Mouse (Mus musculus) MEL (cell line): Measurements from ENCODE around the gene Churc1. TPM values are rescaled to one million over a fixed set of nuclear protein-coding genes. Genes with fewer than 3 reads are reported as not detected.

Source experiments
- DNase-seq: peaks from one replicate; pipeline ENCODE4 v3.0.0; 2011; ENCODE audit warnings: low read depth, low spot score
- H3K27ac ChIP-seq: 2 replicates; pipeline ENCODE4 v1.5.1; 2012; ENCODE audit warnings: low read depth, mild to moderate bottlenecking, control low read depth, low read length, moderate library complexity; ENCODE audit not compliant: control insufficient read depth
- H3K27me3 ChIP-seq, 2 experiments: fragments of 150-350 bp in 1 of 2; sonication (generic) in 1 of 2; 2 replicates each; pipeline ENCODE4 v1.6.1; 2012; ENCODE audit warnings: low read length in 2 of 2, mild to moderate bottlenecking in 2 of 2, improper control_type of control experiment in 1 of 2, moderate library complexity in 1 of 2; ENCODE audit not compliant: insufficient read depth in 2 of 2, control insufficient read depth in 1 of 2
- H3K36me3 ChIP-seq, 2 experiments: 2 replicates each; pipeline ENCODE4 v1.6.1; 2012 to 2014; ENCODE audit warnings: low read length in 2 of 2, improper control_type of control experiment in 1 of 2, inconsistent platforms in 1 of 2, mild to moderate bottlenecking in 1 of 2; ENCODE audit not compliant: insufficient read depth in 2 of 2, control insufficient read depth in 1 of 2
- H3K4me1 ChIP-seq, 2 experiments: fragments of 150-350 bp in 1 of 2; sonication (generic) in 1 of 2; 2 replicates each; pipeline ENCODE4 v1.6.1; 2012; ENCODE audit warnings: low read length in 2 of 2, improper control_type of control experiment in 1 of 2, mild to moderate bottlenecking in 1 of 2; ENCODE audit not compliant: insufficient read depth in 2 of 2, control insufficient read depth in 1 of 2
- H3K4me3 ChIP-seq, 2 experiments: fragments of 150-350 bp in 1 of 2; sonication (generic) in 1 of 2; 2 replicates each; pipeline ENCODE4 v1.5.1; 2012; ENCODE audit warnings: low read depth in 2 of 2, low read length in 2 of 2, mild to moderate bottlenecking in 2 of 2, moderate library complexity in 2 of 2, control low read depth in 1 of 2, improper control_type of control experiment in 1 of 2; ENCODE audit not compliant: control insufficient read depth in 1 of 2, insufficient read depth in 1 of 2
- H3K79me2 ChIP-seq: 2 replicates; pipeline ENCODE4 v1.6.1; 2012; ENCODE audit warnings: mild to moderate bottlenecking, low read length, moderate library complexity; ENCODE audit not compliant: control insufficient read depth, poor library complexity, insufficient read depth
- H3K9ac ChIP-seq: 2 replicates; pipeline ENCODE4 v1.6.1; 2012; ENCODE audit warnings: low read depth, mild to moderate bottlenecking, control low read depth, low read length, moderate library complexity; ENCODE audit not compliant: control insufficient read depth, poor library complexity, severe bottlenecking
- H3K9me3 ChIP-seq: fragments of 150-350 bp; sonication (generic); replicated peaks from 2 replicates; pipeline ENCODE4 v1.6.1; 2012; ENCODE audit warnings: mild to moderate bottlenecking, low read length, improper control_type of control experiment, moderate library complexity; ENCODE audit not compliant: insufficient read depth
- CHD1 ChIP-seq: IDR thresholded peaks from 2 replicates; pipeline ENCODE4 v1.6.1; 2012; ENCODE audit warnings: low read depth, mild to moderate bottlenecking, inconsistent platforms, low read length, improper control_type of control experiment
- CHD2 ChIP-seq: IDR thresholded peaks from 2 replicates; pipeline ENCODE4 v1.6.1; 2011; ENCODE audit warnings: low read length, improper control_type of control experiment
- ELF1 ChIP-seq: IDR thresholded peaks from 2 replicates; pipeline ENCODE4 v1.6.1; 2014; ENCODE audit warnings: low read depth, mild to moderate bottlenecking, inconsistent platforms, low read length, improper control_type of control experiment, moderate library complexity
- ETS1 ChIP-seq: IDR thresholded peaks from 2 replicates; pipeline ENCODE4 v1.6.1; 2012; ENCODE audit warnings: low read depth, mild to moderate bottlenecking, inconsistent platforms, low read length, improper control_type of control experiment, moderate library complexity
- GATA1 ChIP-seq: IDR thresholded peaks from 2 replicates; pipeline ENCODE4 v1.6.1; 2011; ENCODE audit warnings: low read depth, low read length, improper control_type of control experiment
- JUND ChIP-seq: IDR thresholded peaks from 2 replicates; pipeline ENCODE4 v1.6.1; 2011; ENCODE audit warnings: low read depth, mild to moderate bottlenecking, improper control_type of control experiment, low read length
- KAT2A ChIP-seq: conservative IDR thresholded peaks from 2 replicates; pipeline ENCODE4 v1.6.1; 2012; ENCODE audit warnings: low read depth, low read length, improper control_type of control experiment, inconsistent platforms
- MAFK ChIP-seq: IDR thresholded peaks from 2 replicates; pipeline ENCODE4 v1.6.1; 2011; ENCODE audit warnings: low read depth, mild to moderate bottlenecking, low read length, improper control_type of control experiment, borderline replicate concordance
- MAX ChIP-seq: IDR thresholded peaks from 2 replicates; pipeline ENCODE4 v1.6.1; 2011; ENCODE audit warnings: low read length, improper control_type of control experiment
- MEF2A ChIP-seq: IDR thresholded peaks from 2 replicates; pipeline ENCODE4 v1.6.1; 2014; ENCODE audit warnings: low read depth, mild to moderate bottlenecking, inconsistent platforms, low read length, improper control_type of control experiment; ENCODE audit not compliant: poor library complexity, insufficient replicate concordance, severe bottlenecking; ENCODE audit errors: extremely low read depth
- MYB ChIP-seq: IDR thresholded peaks from 2 replicates; pipeline ENCODE4 v1.6.1; 2011; ENCODE audit warnings: mild to moderate bottlenecking, low read depth, low read length, improper control_type of control experiment
- NELFE ChIP-seq: IDR thresholded peaks from 2 replicates; pipeline ENCODE4 v1.6.1; 2011; ENCODE audit warnings: low read depth, low read length, improper control_type of control experiment
- NRF1 ChIP-seq: IDR thresholded peaks from 2 replicates; pipeline ENCODE4 v1.6.1; 2014; ENCODE audit warnings: low read depth, mild to moderate bottlenecking, inconsistent platforms, low read length, improper control_type of control experiment, moderate library complexity; ENCODE audit not compliant: poor library complexity, insufficient read depth, severe bottlenecking
- POLR2A ChIP-seq, 2 experiments: IDR thresholded peaks; 2 replicates each; pipeline ENCODE4 v1.6.1; 2011 to 2012; ENCODE audit warnings: low read length in 2 of 2, mild to moderate bottlenecking in 2 of 2, control low read depth in 1 of 2, improper control_type of control experiment in 1 of 2, low read depth in 1 of 2, moderate library complexity in 1 of 2; ENCODE audit not compliant: control insufficient read depth in 1 of 2, insufficient read depth in 1 of 2, poor library complexity in 1 of 2
- TAL1 ChIP-seq: IDR thresholded peaks from 2 replicates; pipeline ENCODE4 v1.6.1; 2012; ENCODE audit warnings: mild to moderate bottlenecking, inconsistent platforms, low read length, moderate library complexity, mixed read lengths
- ZC3H11A ChIP-seq: IDR thresholded peaks from 2 replicates; pipeline ENCODE4 v1.6.1; 2012; ENCODE audit warnings: low read depth, mild to moderate bottlenecking, inconsistent platforms, low read length, improper control_type of control experiment
- ZMIZ1 ChIP-seq: IDR thresholded peaks from 2 replicates; pipeline ENCODE4 v1.6.1; 2012; ENCODE audit warnings: low read depth, mild to moderate bottlenecking, inconsistent platforms, low read length, improper control_type of control experiment, moderate library complexity
- polyA plus RNA-seq, 2 experiments: library from polyadenylated mRNA; stranded (reverse) in 1 of 2; unstranded in 1 of 2; fragments of >175 nt in 1 of 2; fragments of >200 nt in 1 of 2; gene quantifications; 2 replicates each; pipeline versions ENCODE4 v1.2.1 to v1.2.4; 2012; ENCODE audit warnings: low replicate concordance in 2 of 2, low read depth in 1 of 2; ENCODE audit not compliant: insufficient read length in 2 of 2, insufficient read depth in 1 of 2, missing spikeins in 1 of 2
- total RNA-seq: library from RNA; depleted of rRNA; stranded (reverse); fragments of 300-350 nt; gene quantifications from 2 replicates; pipeline ENCODE4 v1.2.3, GENCODE M21; 2012

Churc1 gene
- total and polyA plus RNA-seq, 3 experiments, result 74.9 to 186 TPM; not detected in 1

DNA sequence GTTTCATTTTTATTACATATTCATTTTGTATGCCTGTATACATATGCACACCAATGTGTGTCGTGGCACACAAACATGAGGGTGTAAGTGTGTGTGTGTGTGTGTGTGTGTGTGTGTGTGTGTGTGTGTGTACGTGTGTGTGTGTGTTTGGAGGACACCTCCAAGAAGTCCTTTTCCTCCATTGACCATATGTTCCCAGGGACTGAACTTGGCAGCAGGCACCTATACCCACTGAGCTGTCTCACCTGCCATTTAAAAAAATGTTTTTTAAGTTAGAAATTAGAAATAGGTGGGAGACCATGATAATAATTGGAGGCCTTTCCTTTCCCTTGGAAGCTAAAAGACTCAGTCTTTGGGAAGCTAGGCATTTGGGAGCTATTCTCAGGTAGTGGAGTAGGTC, 48.8 kb downstream of the Churc1 start:
- Histone ChIP-seq H3K27ac (no peak overlapping the region), H3K4me1 (no peaks in the 10 kb centered on the region), H3K4me3 (no peak overlapping the region), H3K79me2 (no peaks in the 10 kb centered on the region), H3K9me3 (no peaks in the 10 kb centered on the region), H3K27me3 (no peaks in the 10 kb centered on the region), H3K9ac (no peak overlapping the region), H3K36me3 (no peaks in the 10 kb centered on the region)
- DNase-seq, result no peak
- TF ChIP-seq CHD1, result no peak

- Histone ChIP-seq H3K27ac (no peak overlapping the region), H3K36me3 (no peaks in the 10 kb centered on the region), H3K4me1 (peaks cover 0 to 5% of the 10 kb centered on the region in 2 experiments; a peak in 3 of 4 replicates), H3K79me2 (no peaks in the 10 kb centered on the region), H3K9ac (no peak overlapping the region), H3K27me3 (no peaks in the 10 kb centered on the region), H3K4me3 (no peak overlapping the region), H3K9me3 (no peaks in the 10 kb centered on the region)
- TF ChIP-seq CHD2 (no peak), JUND (no peak), MAFK (no peak), ELF1 (no peak)
- no peak for DNase-seq
Measured at GRCm38 (mm10) chr12:76816720-76817119, 51.4 kb downstream of the Churc1 start.

- DNase-seq, result no peak
- TF ChIP-seq ETS1, result no peak
- TF ChIP-seq GATA1, result no peak
- no peak for TF ChIP-seq POLR2A (IDR thresholded peaks at IDR 0.05; ENCODE audit: control insufficient read depth in 1 of 2, insufficient read depth in 1 of 2, low read depth in 1 of 2, low read length in 2 of 2, poor library complexity in 1 of 2)
- no peak for TF ChIP-seq JUND
- no peak for TF ChIP-seq MEF2A
- TF ChIP-seq MAX, result no peak
- TF ChIP-seq ELF1, result no peak
- TF ChIP-seq ZMIZ1, result no peak
- no peak for TF ChIP-seq NELFE
- no peak for TF ChIP-seq NRF1
- TF ChIP-seq MAFK, result no peak
- TF ChIP-seq MYB, result no peak
- no peak for TF ChIP-seq TAL1
- no peak for TF ChIP-seq ZC3H11A
- TF ChIP-seq KAT2A, result no peak
- Histone ChIP-seq H3K27ac (no peak overlapping the region), H3K36me3 (no peaks in the 10 kb centered on the region), H3K4me3 (no peak overlapping the region), H3K79me2 (no peaks in the 10 kb centered on the region), H3K27me3 (no peaks in the 10 kb centered on the region), H3K9me3 (no peaks in the 10 kb centered on the region), H3K4me1 (peaks cover 0 to 7% of the 10 kb centered on the region in 2 experiments; a peak in 3 of 4 replicates), H3K9ac (no peak overlapping the region)
Measured at GRCm38 (mm10) chr12:76817176-76817575, 51.8 kb downstream of the Churc1 start.
